Mouse (Mus musculus) intestine, embryonic 14.5 days (tissue): Measurements from ENCODE around the gene Polr1a. TPM values are rescaled to one million over a fixed set of nuclear protein-coding genes. Genes with fewer than 3 reads are reported as not detected.

Experiments
- ATAC-seq: fragments of 200-750 bp; cut with Nextera tagmentation; replicated peaks from 2 replicates; pipeline ENCODE4 v1.8.0; 2017; ENCODE audit warnings: low read depth, moderate number of reproducible peaks, moderate TSS enrichment, moderate library complexity; ENCODE audit not compliant: low FRiP score, low TSS enrichment
- DNase-seq: peaks from one replicate; pipeline ENCODE4 v3.0.0-alpha.2; 2018; ENCODE audit warnings: low spot score
- H3K27ac ChIP-seq: fragments of 300-500 bp; sonication (generic); 2 replicates; pipeline ENCODE4 v1.5.1; 2014; ENCODE audit warnings: low read depth, mild to moderate bottlenecking, control low read depth
- H3K27me3 ChIP-seq: fragments of 300-500 bp; sonication (generic); replicated peaks from 2 replicates; pipeline ENCODE4 v1.6.1; 2014; ENCODE audit warnings: low read length, control low read depth; ENCODE audit not compliant: control insufficient read depth, insufficient read depth
- H3K36me3 ChIP-seq: fragments of 300-500 bp; sonication (generic); 2 replicates; pipeline ENCODE4 v1.6.1; 2014; ENCODE audit warnings: low read length, control low read depth; ENCODE audit not compliant: control insufficient read depth, insufficient read depth
- H3K4me1 ChIP-seq: fragments of 300-500 bp; sonication (generic); replicated peaks from 2 replicates; pipeline ENCODE4 v1.6.1; 2014; ENCODE audit warnings: low read length, control low read depth, mixed read lengths; ENCODE audit not compliant: control insufficient read depth, insufficient read depth
- H3K4me2 ChIP-seq: fragments of 300-500 bp; sonication (generic); 2 replicates; pipeline ENCODE4 v1.6.1; 2014; ENCODE audit warnings: low read length
- H3K4me3 ChIP-seq: fragments of 300-500 bp; sonication (generic); 2 replicates; pipeline ENCODE4 v1.5.1; 2014; ENCODE audit warnings: low read depth, low read length, control low read depth, mixed read lengths
- H3K9ac ChIP-seq: fragments of 300-500 bp; sonication (generic); 2 replicates; pipeline ENCODE4 v1.6.1; 2014; ENCODE audit warnings: mild to moderate bottlenecking, low read length
- H3K9me3 ChIP-seq: fragments of 300-500 bp; sonication (generic); 2 replicates; pipeline ENCODE4 v1.6.1; 2016; ENCODE audit warnings: low read length, control low read depth; ENCODE audit not compliant: control insufficient read depth
- WGBS: fragments of 180-500 bp; shearing (Covaris S2); extraction: QIAGEN DNeasy Blood & Tissue Kit; methylation state at CpG from one replicate; pipeline ENCODE4 v1.1.7; 2014; 5-methylcytosine and 5-hydroxymethylcytosine counted together
- polyA plus RNA-seq: library from polyadenylated mRNA; unstranded; fragments of >200 nt; fragmentation: Nextera tagmentation; extraction: Ambion mirVana; gene quantifications from 2 replicates; pipeline ENCODE4 v1.2.1, GENCODE M21; 2014

The Polr1a gene
- polyA plus RNA-seq, 1 experiment from 2014 or later = 32.9 TPM

DNA sequence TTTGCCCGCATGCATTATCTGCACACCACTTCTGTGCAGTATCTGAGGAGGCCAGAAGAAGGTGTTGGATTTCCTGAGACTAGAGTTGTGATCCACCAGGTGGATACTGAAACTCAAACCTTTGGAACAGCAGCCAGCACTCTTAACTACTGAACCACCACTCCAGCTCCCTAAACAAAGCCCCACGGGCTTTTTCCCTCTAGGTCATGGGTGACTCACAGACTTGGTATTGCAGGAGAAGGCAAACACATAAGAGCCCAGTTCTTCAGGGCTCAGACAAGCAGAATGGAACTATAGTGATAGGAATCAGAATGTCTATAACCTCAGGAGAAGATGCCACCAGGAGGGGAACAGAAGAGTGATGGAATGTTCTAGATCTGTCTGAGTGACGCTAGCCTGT, 86.2 kb downstream of the Polr1a start:
- no peak overlapping the region for H3K4me3 ChIP-seq
- peaks cover 8% of the 10 kb centered on the region for H3K4me1 ChIP-seq
- no peak overlapping the region for H3K9ac ChIP-seq
- no peaks in the 10 kb centered on the region for H3K36me3 ChIP-seq
- ATAC-seq (no peak), DNase-seq (no peak)
- H3K27ac ChIP-seq = no peak overlapping the region
- H3K9me3 ChIP-seq = no peaks in the 10 kb centered on the region
- 80% methylated on average over 3 of the region's 3 CpGs for WGBS
- H3K27me3 ChIP-seq = no peaks in the 10 kb centered on the region
- no peak overlapping the region for H3K4me2 ChIP-seq

DNA sequence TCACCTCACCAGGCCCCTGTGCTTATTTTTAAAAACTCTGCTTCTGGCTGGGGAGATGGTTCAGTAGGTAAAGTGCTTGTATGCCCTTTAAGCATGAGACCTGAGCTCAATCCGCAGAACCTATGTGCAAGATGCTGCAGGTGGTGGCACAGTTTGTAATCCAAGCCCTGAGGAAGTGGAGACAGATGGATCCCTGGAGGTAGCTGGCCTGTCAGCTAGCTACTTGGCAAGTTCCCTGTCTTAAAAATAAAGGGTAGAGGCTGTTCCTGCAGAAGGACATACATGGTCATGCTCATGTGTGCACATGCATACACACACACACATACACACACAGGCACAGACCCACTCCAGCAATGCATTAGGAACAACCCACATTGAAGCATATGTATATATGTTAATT, 88.4 kb downstream of the Polr1a start:
- Histone ChIP-seq H3K27ac (no peak overlapping the region), H3K9ac (no peak overlapping the region), H3K4me2 (no peak overlapping the region), H3K27me3 (no peaks in the 10 kb centered on the region), H3K4me1 (no peaks in the 10 kb centered on the region), H3K9me3 (no peaks in the 10 kb centered on the region), H3K4me3 (no peak overlapping the region), H3K36me3 (no peaks in the 10 kb centered on the region)
- DNase-seq (no peak), ATAC-seq (no peak)
- 87% methylated on average over 1 of the region's 1 CpGs for WGBS

DNA sequence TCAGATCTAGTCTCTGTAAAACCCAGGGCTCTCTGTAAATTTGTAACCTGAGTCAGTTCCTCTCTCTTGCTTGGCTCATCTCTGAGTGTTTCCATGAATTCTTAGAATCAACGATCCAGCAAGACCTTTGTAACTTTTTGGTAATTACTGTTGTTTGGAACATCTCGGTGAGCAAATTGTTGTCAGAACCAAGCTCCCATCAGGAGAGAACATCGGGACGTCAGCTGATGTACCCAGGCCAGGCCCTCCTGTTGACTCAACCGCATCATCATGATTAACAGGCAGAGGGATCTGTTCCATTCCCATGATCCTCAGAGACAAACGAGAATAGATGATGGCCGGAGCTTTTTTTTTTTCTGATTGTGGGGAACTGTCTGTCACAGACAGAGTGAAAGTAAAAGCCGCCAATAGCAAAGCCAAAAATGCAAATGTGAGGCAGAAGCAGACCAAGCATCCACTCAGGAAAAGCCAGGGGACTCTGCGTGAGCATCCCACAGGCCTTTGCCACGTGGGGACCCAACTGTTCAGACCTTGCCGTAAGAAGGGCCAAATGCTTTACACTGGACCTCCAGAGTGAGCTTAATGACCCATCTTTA, 91.2 kb downstream of the Polr1a start:
- H3K9me3 ChIP-seq = no peaks in the 10 kb centered on the region
- H3K4me3 ChIP-seq = no peak overlapping the region
- 82% methylated on average over 11 of the region's 11 CpGs for whole genome bisulfite sequencing
- H3K27me3 ChIP-seq = no peaks in the 10 kb centered on the region
- no peak for DNase-seq
- no peaks in the 10 kb centered on the region for H3K4me1 ChIP-seq
- no peak overlapping the region for H3K27ac ChIP-seq
- H3K4me2 ChIP-seq = no peak overlapping the region
- ATAC-seq = no peak
- H3K36me3 ChIP-seq = no peaks in the 10 kb centered on the region
- no peak overlapping the region for H3K9ac ChIP-seq

DNA sequence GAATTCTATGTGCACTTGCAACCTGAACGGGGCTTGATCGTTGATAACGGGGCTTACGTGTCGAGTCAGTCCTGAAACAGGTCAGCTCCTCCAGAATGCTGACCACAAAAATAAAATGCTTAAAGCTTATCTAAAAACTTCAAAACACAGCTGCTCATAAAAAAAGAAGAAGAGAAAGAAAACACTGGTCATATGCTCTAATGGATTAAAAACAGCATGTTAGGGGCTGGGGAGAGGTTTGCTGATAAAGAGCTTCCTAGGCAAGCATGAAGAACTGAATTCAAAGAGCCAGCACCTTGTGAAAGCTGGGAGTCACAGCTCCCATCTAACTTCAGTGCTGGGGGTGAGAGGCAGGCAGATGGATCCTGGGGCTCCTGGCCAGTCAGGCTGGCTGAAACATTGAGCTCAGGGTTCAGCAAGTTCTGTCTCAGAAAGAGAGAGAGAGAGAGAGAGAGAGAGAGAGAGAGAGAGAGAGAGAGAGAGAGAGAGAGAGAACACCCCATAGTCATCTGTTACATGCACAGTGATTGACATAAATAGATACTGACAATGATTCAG, 92.4 kb downstream of the Polr1a start:
- ATAC-seq (no peak), DNase-seq (no peak)
- Histone ChIP-seq H3K4me1 (no peaks in the 10 kb centered on the region), H3K36me3 (no peaks in the 10 kb centered on the region), H3K4me3 (no peak overlapping the region), H3K27me3 (no peaks in the 10 kb centered on the region), H3K9ac (no peak overlapping the region), H3K27ac (no peak overlapping the region), H3K4me2 (no peak overlapping the region), H3K9me3 (no peaks in the 10 kb centered on the region)
- 88% methylated on average over 5 of the region's 5 CpGs for WGBS

DNA sequence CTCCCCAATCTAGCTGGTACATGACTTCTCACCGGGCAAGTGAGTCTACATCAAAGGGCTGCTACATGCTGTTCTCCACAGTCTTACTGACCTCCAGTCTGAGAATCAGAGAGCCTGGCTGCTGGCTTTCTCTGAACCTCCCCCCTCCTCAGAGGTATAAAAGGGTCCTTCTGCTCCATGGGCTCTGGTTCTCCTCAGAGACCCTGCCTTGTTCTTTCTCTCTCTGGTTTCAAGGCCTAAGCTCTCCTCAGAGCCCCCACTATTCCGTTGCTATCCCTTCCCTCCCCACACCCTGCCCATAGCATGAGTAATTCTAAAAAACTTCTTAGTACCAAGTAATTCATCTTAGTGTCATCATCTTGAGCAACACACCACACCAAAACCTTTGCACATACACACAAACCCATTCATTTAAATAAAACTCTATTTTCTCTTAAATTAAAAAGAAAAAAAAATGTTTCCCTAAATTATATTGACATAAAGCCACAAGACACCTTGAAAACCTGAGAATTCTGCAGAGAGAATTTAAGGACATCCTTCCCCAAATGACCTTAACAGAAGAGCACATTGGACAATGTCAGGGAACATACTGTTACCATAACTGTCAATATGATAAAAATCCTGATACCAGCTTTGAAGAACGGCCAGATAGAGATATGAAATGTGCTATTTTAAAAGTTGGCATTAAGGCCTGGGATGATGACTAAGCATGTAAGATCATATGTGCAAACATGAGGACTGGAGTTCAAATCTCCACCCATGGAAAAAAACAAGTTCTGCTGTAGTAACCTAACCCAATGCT, 98.8 kb downstream of the Polr1a start:
- Histone ChIP-seq H3K9me3 (no peaks in the 10 kb centered on the region), H3K9ac (no peak overlapping the region), H3K36me3 (no peaks in the 10 kb centered on the region), H3K27me3 (no peaks in the 10 kb centered on the region), H3K4me3 (no peak overlapping the region), H3K4me2 (no peak overlapping the region), H3K27ac (no peak overlapping the region), H3K4me1 (no peaks in the 10 kb centered on the region)
- 76% methylated on average over 3 of the region's 3 CpGs for WGBS
- ATAC-seq (no peak), DNase-seq (no peak)

DNA sequence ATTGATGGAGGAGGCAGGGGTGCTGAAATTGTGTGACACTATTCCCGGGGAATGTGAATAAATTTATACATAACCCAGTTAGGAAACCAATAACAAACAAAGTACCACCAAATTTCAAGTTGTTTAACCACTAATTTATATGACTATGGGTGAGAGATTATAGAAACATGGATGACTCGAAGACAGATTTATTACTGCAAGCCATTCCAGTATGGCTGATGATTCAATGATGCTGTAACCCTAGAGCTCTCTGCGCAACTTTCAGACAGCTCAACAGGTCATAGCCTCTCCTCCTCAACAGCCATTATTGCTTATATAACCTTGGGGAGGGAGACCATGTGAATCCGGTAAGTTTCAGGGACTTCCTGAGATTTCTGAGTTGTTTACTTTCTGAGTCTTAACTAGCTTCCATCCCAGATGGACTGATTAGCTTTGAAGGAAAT, 99.4 kb downstream of the Polr1a start:
- no peaks in the 10 kb centered on the region for H3K27me3 ChIP-seq
- no peaks in the 10 kb centered on the region for H3K9me3 ChIP-seq
- no peaks in the 10 kb centered on the region for H3K4me1 ChIP-seq
- DNase-seq (no peak), ATAC-seq (no peak)
- no peak overlapping the region for H3K9ac ChIP-seq
- no peak overlapping the region for H3K4me3 ChIP-seq
- H3K4me2 ChIP-seq = no peak overlapping the region
- no peak overlapping the region for H3K27ac ChIP-seq
- H3K36me3 ChIP-seq = no peaks in the 10 kb centered on the region
- 86% methylated on average over 4 of the region's 4 CpGs for WGBS

DNA sequence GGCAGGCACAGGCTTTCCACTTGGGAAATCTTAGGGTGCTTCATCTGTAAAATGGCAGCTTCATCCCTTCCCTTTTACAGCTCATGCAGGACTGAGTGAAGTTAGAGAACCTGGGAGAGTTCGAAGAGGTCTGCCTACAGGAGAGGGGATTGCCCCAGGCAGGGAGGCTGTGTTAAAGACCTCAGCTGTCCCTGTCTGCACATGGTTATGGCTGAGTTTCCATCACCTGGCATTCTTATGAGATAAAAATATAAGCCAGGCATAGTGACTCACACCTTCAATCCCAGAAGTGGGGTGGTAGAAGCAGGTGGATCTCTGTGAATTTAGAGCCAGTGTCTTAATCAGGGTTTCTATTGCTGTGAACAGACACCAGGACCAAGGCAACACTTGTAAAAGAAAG, 100.6 kb downstream of the Polr1a start:
- 89% methylated on average over 1 of the region's 1 CpGs for WGBS
- Histone ChIP-seq H3K36me3 (no peaks in the 10 kb centered on the region), H3K27me3 (no peaks in the 10 kb centered on the region), H3K4me1 (no peaks in the 10 kb centered on the region), H3K9ac (no peak overlapping the region), H3K27ac (no peak overlapping the region), H3K9me3 (no peaks in the 10 kb centered on the region), H3K4me3 (no peak overlapping the region), H3K4me2 (no peak overlapping the region)
- no peak for DNase-seq
- ATAC-seq = no peak

DNA sequence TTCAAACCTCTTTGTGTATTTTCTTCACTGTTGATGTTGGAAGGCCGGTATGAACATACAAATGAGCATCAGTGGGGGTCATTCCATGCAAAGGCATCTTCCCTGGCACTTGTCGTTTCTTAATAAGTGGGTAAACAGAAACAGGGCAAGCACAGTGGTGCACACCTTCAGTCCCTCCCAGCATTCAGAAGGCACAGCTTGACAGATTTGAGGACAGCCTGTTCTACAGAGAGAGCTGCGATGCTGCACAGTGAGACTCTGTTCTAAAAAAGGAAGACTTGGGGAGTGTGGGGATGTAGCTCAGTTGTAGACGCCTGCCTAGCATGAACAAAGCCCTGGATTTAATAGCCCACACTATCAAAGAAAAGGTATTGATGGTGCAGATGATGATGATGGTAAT, 105.2 kb downstream of the Polr1a start:
- Histone ChIP-seq H3K9ac (no peak overlapping the region), H3K4me2 (no peak overlapping the region)
- no peak for ATAC-seq

More for the DNA sequence above, 105.2 kb downstream of the Polr1a start:
- DNase-seq = no peak
- Histone ChIP-seq H3K9me3 (no peaks in the 10 kb centered on the region), H3K36me3 (no peaks in the 10 kb centered on the region), H3K27ac (no peak overlapping the region), H3K27me3 (no peaks in the 10 kb centered on the region), H3K4me3 (no peak overlapping the region), H3K4me1 (no peaks in the 10 kb centered on the region)
- 62% methylated on average over 4 of the region's 4 CpGs for WGBS
